Mouse (Mus musculus) embryonic facial prominence, embryonic 11.5 days (tissue): ENCODE measurements around the gene Spp1. TPM values are rescaled to one million over a fixed set of nuclear protein-coding genes. Genes with fewer than 3 reads are reported as not detected.
A peak's percentile ranks its signal among the peaks of the same experiment; 100 is the strongest.

Experiments
- ATAC-seq: fragments of 200-750 bp; cut with Nextera tagmentation; replicated peaks from 2 replicates; pipeline ENCODE4 v1.8.0; 2017; ENCODE audit warnings: low read depth; ENCODE audit not compliant: insufficient number of reproducible peaks, low FRiP score, low TSS enrichment
- DNase-seq: peaks from one replicate; pipeline ENCODE4 v3.0.0-alpha.2; 2015; ENCODE audit warnings: low spot score
- H3K27ac ChIP-seq: fragments of 300-500 bp; sonication (generic); replicated peaks from 2 replicates; pipeline ENCODE4 v1.5.1; 2014; ENCODE audit warnings: mild to moderate bottlenecking, low read depth, low read length, control low read depth
- H3K27me3 ChIP-seq: fragments of 300-500 bp; sonication (generic); 2 replicates; pipeline ENCODE4 v1.6.1; 2014; ENCODE audit warnings: mild to moderate bottlenecking, low read length, moderate library complexity, mixed read lengths; ENCODE audit not compliant: control insufficient read depth, insufficient read depth
- H3K36me3 ChIP-seq: fragments of 300-500 bp; sonication (generic); replicated peaks from 2 replicates; pipeline ENCODE4 v1.6.1; 2014; ENCODE audit warnings: low read depth, mild to moderate bottlenecking, low read length, moderate library complexity, mixed read lengths; ENCODE audit not compliant: control insufficient read depth, insufficient read depth
- H3K4me1 ChIP-seq: fragments of 300-500 bp; sonication (generic); 2 replicates; pipeline ENCODE4 v1.6.1; 2014; ENCODE audit warnings: low read length, mixed read lengths; ENCODE audit not compliant: control insufficient read depth, insufficient read depth
- H3K4me2 ChIP-seq: fragments of 300-500 bp; sonication (generic); 2 replicates; pipeline ENCODE4 v1.6.1; 2014; ENCODE audit warnings: low read depth, mild to moderate bottlenecking, control low read depth, low read length, moderate library complexity
- H3K4me3 ChIP-seq: fragments of 300-500 bp; sonication (generic); 2 replicates; pipeline ENCODE4 v1.5.1; 2014; ENCODE audit warnings: low read depth, low read length, control low read depth
- H3K9ac ChIP-seq: fragments of 300-500 bp; sonication (generic); replicated peaks from 2 replicates; pipeline ENCODE4 v1.6.1; 2014; ENCODE audit warnings: mild to moderate bottlenecking, control low read depth, low read length
- H3K9me3 ChIP-seq: fragments of 300-500 bp; sonication (generic); replicated peaks from 2 replicates; pipeline ENCODE4 v1.6.1; 2016; ENCODE audit warnings: mild to moderate bottlenecking, low read length, inconsistent platforms, mixed read lengths; ENCODE audit not compliant: control insufficient read depth
- WGBS: fragments of 180-500 bp; shearing (Covaris S2); extraction: QIAGEN DNeasy Blood & Tissue Kit; methylation state at CpG from one replicate; pipeline ENCODE4 v1.1.7; 2014; 5-methylcytosine and 5-hydroxymethylcytosine counted together
- polyA plus RNA-seq: library from polyadenylated mRNA; unstranded; fragments of >200 nt; fragmentation: Nextera tagmentation; extraction: Ambion mirVana; gene quantifications from 2 replicates; pipeline ENCODE4 v1.2.1, GENCODE M21; 2014

Spp1 gene
- polyA plus RNA-seq, 1 experiment from 2014 or later: 13.5 TPM

DNA sequence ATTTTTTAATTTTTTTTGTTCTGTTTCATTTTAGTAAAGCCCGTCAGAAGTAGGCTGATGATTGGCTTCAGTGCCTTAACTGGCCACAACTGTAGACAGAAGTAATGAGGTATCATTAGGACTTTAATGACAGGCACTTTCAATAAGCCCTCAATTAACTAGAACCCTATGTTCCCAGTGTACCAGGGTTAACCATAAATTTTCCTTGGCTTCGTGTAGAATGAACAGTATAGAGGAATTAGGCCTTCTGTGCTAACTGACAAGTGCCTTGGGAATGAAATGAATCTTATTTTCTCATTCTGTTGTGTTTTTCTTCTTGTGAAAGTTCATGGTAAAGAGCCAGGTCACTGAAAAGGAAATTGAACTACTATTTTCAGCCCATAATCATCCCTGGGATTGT, 18.9 kb upstream of the Spp1 start:
- 45% methylated on average over 2 of the region's 2 CpGs for WGBS

DNA sequence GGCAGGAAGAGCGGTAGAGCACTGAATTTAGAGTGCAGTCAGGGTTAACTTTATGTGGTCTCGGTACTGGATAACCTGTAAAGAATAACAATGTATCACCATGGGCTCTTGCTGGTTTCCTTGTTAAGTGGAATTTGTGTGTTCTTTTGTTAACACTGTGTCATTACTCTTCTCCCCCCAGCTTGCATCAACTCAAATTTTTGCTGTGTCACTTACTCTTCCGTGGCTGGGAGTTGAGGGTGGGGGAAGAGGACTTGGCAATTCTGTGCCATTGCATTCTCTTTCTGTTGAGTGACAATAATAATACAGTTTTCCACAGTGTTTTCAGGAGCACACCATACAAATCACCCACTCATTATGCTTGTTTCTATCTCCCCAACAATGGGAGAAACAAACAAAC, 17.9 kb upstream of the Spp1 start:
- Histone ChIP-seq H3K4me1 (no peaks in the 10 kb centered on the region), H3K9me3 (no peaks in the 10 kb centered on the region), H3K36me3 (no peaks in the 10 kb centered on the region), H3K27me3 (no peaks in the 10 kb centered on the region), H3K9ac (no peak overlapping the region), H3K27ac (no peak overlapping the region), H3K4me3 (no peak overlapping the region), H3K4me2 (no peak overlapping the region)
- no peak for ATAC-seq
- 69% methylated on average over 3 of the region's 3 CpGs for WGBS
- DNase-seq: no peak

More for the DNA sequence above, 18.9 kb upstream of the Spp1 start:
- Histone ChIP-seq H3K27ac (no peak overlapping the region), H3K9ac (no peak overlapping the region), H3K27me3 (no peaks in the 10 kb centered on the region), H3K4me2 (no peak overlapping the region), H3K4me1 (no peaks in the 10 kb centered on the region), H3K4me3 (no peak overlapping the region), H3K36me3 (no peaks in the 10 kb centered on the region), H3K9me3 (no peaks in the 10 kb centered on the region)
- DNase-seq (peak; percentile 28), ATAC-seq (no peak)

DNA sequence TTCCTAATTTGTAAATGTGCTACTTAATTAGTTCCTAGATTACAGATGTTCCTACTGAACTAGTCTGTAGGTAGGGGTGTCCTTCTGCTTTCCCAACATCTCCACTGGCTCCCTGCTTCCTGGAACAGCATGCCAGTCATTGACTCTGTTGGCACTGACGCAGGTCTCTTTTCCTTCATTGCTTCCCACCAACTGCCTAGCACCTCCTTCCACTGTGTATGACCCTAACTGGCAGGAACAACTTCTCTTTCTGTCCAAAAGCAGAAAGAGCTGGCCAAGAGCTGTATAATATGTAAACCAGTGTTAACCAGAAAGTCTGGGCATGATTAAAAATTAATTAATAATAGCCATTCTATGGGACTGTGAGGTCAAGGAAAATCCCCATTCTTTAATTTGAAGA, 17.2 kb upstream of the Spp1 start:
- DNase-seq (no peak), ATAC-seq (no peak)
- no peak overlapping the region for H3K4me2 ChIP-seq
- no peak overlapping the region for H3K9ac ChIP-seq
- no peak overlapping the region for H3K4me3 ChIP-seq
- 100% methylated on average over 1 of the region's 1 CpGs for WGBS
- no peak overlapping the region for H3K27ac ChIP-seq
- no peaks in the 10 kb centered on the region for H3K27me3 ChIP-seq
- H3K36me3 ChIP-seq: no peaks in the 10 kb centered on the region
- no peaks in the 10 kb centered on the region for H3K9me3 ChIP-seq
- H3K4me1 ChIP-seq: no peaks in the 10 kb centered on the region

DNA sequence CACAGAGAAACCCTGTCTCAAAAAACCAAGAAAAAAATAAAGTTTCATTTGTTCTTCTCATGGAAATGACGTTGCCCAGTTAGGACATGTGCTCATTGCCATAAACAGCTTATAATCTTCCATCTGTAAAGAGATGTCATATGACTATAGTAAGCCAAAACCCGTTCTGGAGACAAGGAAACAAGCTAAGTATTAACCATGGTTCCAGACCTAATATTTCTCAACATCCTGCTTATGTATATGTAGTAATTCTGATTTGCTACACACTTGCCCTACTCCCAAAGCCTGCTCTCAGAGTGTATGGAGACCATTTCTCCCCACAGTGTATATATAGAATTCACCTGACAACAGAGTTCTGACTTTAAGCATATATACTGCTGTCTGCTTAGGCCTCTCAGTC, 12.9 kb upstream of the Spp1 start:
- Histone ChIP-seq H3K9me3 (no peaks in the 10 kb centered on the region), H3K27ac (no peak overlapping the region), H3K4me1 (no peaks in the 10 kb centered on the region), H3K4me2 (no peak overlapping the region), H3K9ac (no peak overlapping the region), H3K4me3 (no peak overlapping the region), H3K36me3 (no peaks in the 10 kb centered on the region), H3K27me3 (no peaks in the 10 kb centered on the region)
- DNase-seq (no peak), ATAC-seq (no peak)
- 72% methylated on average over 2 of the region's 2 CpGs for WGBS

DNA sequence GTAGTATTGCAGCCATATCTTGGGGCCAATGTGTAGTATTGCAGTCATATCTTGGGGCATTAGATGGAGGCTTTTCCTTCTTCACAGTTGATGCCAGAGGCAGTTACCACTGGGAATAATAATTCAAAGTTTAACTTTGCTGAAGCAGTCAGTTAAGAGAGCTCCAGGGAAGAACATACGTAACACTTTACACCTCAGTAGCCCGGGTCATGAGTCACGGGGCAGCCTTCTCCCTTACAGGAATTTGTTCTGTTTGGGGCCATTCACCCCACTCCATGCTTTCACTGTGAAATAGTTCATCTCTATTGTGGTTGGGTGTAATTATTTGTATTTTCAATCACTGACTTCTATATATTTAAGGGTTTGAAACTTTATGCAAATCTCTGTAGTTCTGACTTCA, 11.1 kb upstream of the Spp1 start:
- Histone ChIP-seq H3K4me2 (no peak overlapping the region), H3K4me1 (no peaks in the 10 kb centered on the region), H3K9ac (no peak overlapping the region), H3K27me3 (no peaks in the 10 kb centered on the region), H3K9me3 (no peaks in the 10 kb centered on the region), H3K27ac (no peak overlapping the region), H3K36me3 (no peaks in the 10 kb centered on the region), H3K4me3 (no peak overlapping the region)
- WGBS: 76% methylated on average over 3 of the region's 3 CpGs
- no peak for ATAC-seq
- no peak for DNase-seq

DNA sequence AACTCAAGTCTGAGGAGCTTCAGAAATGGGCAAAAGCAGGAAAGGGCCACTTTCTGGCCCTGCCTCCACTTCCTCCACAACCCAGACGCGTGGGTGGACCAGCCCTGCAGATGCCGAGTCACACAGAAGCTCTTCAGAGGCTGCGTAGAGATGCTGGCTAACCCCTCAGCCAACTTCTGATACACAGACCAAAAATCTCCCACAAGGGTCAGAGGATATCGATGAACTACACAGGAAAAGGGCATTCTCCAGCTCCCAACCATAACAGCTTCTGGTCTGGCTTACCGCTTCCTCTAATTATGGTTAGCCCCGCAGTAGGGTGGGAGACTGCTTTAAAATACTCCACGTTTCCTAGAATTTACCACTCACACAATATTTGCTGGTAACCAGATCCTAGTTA, 9.0 kb upstream of the Spp1 start:
- no peak overlapping the region for H3K27ac ChIP-seq
- H3K27me3 ChIP-seq: no peaks in the 10 kb centered on the region
- H3K36me3 ChIP-seq: no peaks in the 10 kb centered on the region
- 81% methylated on average over 8 of the region's 8 CpGs for WGBS
- ATAC-seq: no peak
- DNase-seq: no peak
- H3K9me3 ChIP-seq: no peaks in the 10 kb centered on the region
- H3K4me1 ChIP-seq: no peaks in the 10 kb centered on the region
- no peak overlapping the region for H3K4me2 ChIP-seq
- no peak overlapping the region for H3K9ac ChIP-seq
- H3K4me3 ChIP-seq: no peak overlapping the region

DNA sequence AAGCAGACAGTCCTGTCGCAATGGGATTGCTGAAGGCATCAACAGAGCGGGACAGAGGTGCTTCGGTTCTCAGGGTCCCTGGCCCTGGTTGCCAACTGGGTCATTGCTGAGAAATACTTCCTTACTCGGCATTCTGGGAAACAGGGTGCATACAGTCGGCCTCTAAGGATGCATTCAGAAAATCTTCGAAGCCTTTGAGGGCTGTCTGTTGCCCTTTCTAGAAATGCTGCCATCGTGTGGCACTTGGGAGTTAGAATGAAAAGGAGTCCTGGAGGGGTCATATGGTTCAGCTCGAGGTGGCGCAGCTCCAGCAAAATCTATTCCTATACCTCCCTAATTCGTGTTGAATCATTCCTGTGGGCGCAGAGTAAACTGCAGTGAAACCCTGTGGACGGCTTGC, 2.0 kb upstream of the Spp1 start:
- no peak overlapping the region for H3K4me3 ChIP-seq
- H3K36me3 ChIP-seq: no peaks in the 10 kb centered on the region
- ATAC-seq: no peak
- H3K4me2 ChIP-seq: no peak overlapping the region
- H3K27ac ChIP-seq: no peak overlapping the region
- no peaks in the 10 kb centered on the region for H3K27me3 ChIP-seq
- DNase-seq: peak; percentile 34
- H3K9ac ChIP-seq: no peak overlapping the region
- H3K9me3 ChIP-seq: no peaks in the 10 kb centered on the region
- WGBS: 37% methylated on average over 12 of the region's 12 CpGs
- H3K4me1 ChIP-seq: no peaks in the 10 kb centered on the region

DNA sequence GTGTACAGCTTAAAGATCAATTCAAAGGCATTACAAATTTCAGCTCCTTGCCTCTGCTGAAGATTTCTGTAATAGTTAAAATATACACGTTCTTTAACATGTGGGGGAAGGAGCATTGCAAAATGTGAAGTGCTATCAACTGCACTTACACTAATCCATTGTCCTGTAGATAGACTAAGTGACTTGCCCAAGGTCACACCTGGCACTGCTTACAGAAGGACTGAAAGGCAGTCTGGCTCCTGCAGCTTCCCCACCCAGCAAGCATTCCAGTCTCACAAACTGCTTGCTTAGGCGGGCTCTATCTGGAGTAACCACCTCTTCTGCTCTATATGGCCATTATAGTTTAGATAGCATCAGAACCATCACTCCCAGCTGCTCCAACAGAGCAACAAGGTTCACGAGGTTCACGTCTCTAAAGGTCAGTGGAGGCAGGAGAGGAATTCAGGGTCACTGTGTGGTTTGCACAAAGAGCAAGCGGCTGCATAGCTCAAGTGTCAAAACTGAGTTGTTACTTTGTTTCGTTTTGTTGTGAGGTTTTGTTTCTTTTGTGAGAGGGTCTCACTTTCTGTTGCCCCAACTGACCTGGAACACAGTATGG, 851 bp upstream of the Spp1 start:
- Histone ChIP-seq H3K9me3 (no peaks in the 10 kb centered on the region), H3K27ac (no peak overlapping the region)
- WGBS: 28% methylated on average over 6 of the region's 6 CpGs

More for the DNA sequence above, 851 bp upstream of the Spp1 start:
- H3K4me3 ChIP-seq: no peak overlapping the region
- DNase-seq (peak; percentile 22), ATAC-seq (no peak)
- H3K36me3 ChIP-seq: no peaks in the 10 kb centered on the region
- H3K4me2 ChIP-seq: no peak overlapping the region
- no peaks in the 10 kb centered on the region for H3K27me3 ChIP-seq
- no peak overlapping the region for H3K9ac ChIP-seq
- no peaks in the 10 kb centered on the region for H3K4me1 ChIP-seq
